Mouse (Mus musculus): ENCODE results near the gene Iqcj. TPM values are rescaled to one million over a fixed set of nuclear protein-coding genes. Genes with fewer than 3 reads are reported as not detected.

Gene Iqcj
- polyA plus RNA-seq, 1 experiment from 2014 or later: 0.41 TPM

DNA sequence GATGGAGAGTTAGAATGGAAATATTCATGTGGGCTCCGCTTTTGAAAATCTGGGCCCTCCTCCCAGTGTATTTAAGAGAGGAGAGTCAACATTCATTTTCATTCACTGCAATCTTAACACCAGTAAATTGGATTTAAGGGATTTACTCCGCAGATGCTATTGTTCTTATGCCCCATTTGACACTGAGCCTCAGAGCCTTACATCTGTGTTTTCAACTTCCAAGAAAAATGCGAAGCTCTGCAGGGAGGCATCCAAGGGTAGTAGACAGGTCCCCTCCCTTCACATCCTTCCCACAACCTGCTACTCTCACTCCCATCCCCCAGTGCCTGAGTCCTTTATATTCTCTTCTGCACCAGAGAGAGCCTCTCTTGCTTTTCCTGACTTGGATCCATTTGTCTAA, 68.1 kb downstream of the Iqcj start:
- H3K9ac ChIP-seq: no peak overlapping the region
- H3K4me2 ChIP-seq: no peak overlapping the region
- H3K4me1 ChIP-seq: peaks cover 15% of the 10 kb centered on the region
- H3K27ac ChIP-seq: peak overlapping the region; percentile 1; the same call in 1 of the 2 replicates
- H3K36me3 ChIP-seq (ENCODE audit: poor library complexity, severe bottlenecking): no peaks in the 10 kb centered on the region
- 0 out of 2 replicates have a peak, but pooled peaks cover 4% of the 10 kb centered on the region for H3K27me3 ChIP-seq
- no peak overlapping the region for H3K4me3 ChIP-seq
- H3K9me3 ChIP-seq (replicated peaks): no peaks in the 10 kb centered on the region
- 4% methylated on average over 3 of the region's 3 CpGs for WGBS
- peak; percentile 70 for ATAC-seq

- no peak overlapping the region for H3K27ac ChIP-seq
- H3K27me3 ChIP-seq: 0 out of 2 replicates have a peak, but pooled peaks cover 4% of the 10 kb centered on the region
- H3K9ac ChIP-seq: no peak overlapping the region
- no peak for ATAC-seq
- H3K36me3 ChIP-seq (ENCODE audit: poor library complexity, severe bottlenecking): no peaks in the 10 kb centered on the region
- H3K4me3 ChIP-seq: no peak overlapping the region
- peaks cover 15% of the 10 kb centered on the region for H3K4me1 ChIP-seq
- no peak overlapping the region for H3K4me2 ChIP-seq
- no peaks in the 10 kb centered on the region for H3K9me3 ChIP-seq (replicated peaks)
Observed at GRCm38 (mm10) chr3:67960727-67961126, 68.7 kb downstream of the Iqcj start.

DNA sequence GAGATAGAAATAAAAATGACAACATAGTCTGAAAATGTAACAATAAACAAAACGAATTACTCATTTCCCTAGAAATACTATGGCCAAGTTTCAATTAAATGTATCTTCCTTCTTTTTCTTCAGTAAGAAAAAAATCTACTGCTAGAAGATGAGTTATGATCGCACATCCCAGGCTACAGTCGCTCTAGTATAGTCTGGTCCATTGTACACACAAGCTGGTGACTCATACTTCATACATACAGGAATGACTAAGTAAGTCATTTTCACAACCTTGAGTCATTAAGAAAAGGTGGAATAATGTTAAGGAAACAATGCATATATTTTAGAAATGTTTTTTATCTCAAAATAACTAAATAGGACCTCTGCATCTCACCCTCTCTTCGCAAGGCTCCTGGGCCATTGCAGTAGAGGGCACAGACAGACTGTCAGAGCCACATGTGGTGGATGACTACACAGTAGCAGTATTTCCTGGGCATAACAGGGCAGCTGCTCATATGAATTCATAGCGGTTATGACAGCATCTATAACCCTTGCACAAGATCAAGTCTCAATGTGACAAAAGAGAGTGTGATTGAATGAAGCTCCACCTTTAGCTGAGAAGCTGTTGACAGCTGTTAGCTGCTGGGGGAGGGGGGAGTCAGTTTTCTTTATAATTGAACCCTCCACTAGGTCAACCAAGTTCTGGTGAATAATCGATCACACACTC, 70.1 kb downstream of the Iqcj start:
- Histone ChIP-seq H3K36me3 (ENCODE audit: poor library complexity, severe bottlenecking) (no peaks in the 10 kb centered on the region), H3K4me3 (no peak overlapping the region), H3K4me2 (no peak overlapping the region), H3K27me3 (0 out of 2 replicates have a peak, but pooled peaks cover 4% of the 10 kb centered on the region), H3K9me3 (replicated peaks) (no peaks in the 10 kb centered on the region), H3K27ac (no peak overlapping the region), H3K9ac (no peak overlapping the region), H3K4me1 (peaks cover 15% of the 10 kb centered on the region)
- WGBS: 93% methylated on average over 6 of the region's 6 CpGs
- no peak for ATAC-seq

DNA sequence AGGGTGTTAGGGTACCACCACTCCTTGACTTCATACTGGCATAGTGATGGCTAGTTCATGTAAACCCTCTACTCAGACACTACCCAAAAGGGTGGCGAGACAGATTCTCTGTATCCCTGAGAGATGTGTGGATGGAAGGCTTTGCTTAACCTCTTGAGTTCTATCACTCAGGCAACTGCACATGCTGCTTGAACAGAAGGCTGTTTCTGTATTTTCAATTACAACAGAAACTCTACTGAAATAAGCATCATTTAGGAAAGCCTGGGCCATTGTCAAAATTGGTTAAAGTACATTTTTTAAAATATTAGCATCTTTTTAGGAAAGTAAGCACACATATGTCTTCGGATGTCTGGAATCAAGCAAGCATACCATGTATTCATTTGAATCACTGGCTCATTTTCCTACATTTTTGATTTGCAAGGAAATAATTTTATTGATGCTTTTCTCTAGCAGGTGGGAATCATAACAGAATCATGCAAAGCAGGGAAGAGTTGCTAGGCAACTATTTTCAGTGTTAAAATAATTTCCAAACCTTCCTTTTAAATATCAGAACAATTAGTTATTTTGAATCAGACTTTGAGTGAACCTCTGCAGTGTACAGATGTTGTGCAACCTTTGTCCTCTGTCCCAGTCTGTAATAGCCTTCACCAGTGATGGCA, 82.4 kb downstream of the Iqcj start:
- Histone ChIP-seq H3K27me3 (no peaks in the 10 kb centered on the region), H3K9me3 (replicated peaks) (peaks cover 4% of the 10 kb centered on the region; the same call in 1 of the 2 replicates), H3K9ac (no peak overlapping the region), H3K27ac (no peak overlapping the region), H3K4me2 (no peak overlapping the region), H3K4me3 (no peak overlapping the region), H3K36me3 (ENCODE audit: poor library complexity, severe bottlenecking) (no peaks in the 10 kb centered on the region), H3K4me1 (no peaks in the 10 kb centered on the region)
- WGBS: 92% methylated on average over 2 of the region's 2 CpGs
- no peak for ATAC-seq

DNA sequence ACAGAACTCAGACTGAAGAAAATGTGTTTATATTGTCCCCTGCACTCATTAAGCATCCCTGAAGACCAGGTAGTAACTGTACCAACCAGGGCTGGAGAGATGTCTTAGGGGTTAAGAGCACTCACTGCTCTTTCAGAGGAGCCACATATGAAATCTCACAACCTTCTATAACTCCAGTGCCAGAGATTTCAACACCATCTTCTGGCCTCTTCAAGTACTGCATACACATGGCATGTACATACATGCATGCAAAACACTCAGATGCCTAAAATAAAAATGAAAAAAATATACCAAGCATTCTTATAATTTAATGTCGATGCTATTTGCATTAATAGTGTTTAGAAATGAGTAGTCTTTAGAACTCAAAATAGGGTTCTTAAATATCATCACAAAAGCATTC, 88.0 kb downstream of the Iqcj start:
- ATAC-seq: no peak
- no peak overlapping the region for H3K27ac ChIP-seq

DNA sequence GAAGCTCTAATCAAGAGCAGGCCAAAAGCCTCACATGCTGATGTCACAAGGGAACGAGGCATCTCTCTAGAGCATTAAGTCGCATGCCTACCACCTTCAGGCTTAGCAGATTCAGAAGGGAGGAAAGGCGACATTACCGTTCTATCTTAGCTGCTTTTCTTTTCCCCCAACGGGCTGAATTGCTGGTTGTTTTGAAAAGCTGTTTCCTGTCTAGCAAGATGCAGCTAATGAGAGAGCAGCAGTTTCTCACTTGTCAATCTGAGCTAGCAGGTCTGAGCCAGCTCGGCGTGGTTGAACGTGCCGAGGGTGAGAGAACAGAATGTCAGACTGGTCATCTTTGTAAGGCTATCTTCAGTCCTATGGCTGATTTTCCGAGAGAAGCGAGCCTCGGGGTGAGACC, 91.3 kb downstream of the Iqcj start:
- H3K4me3 ChIP-seq: no peak overlapping the region
- H3K27me3 ChIP-seq: no peaks in the 10 kb centered on the region
- ATAC-seq: peak; percentile 80
- H3K9me3 ChIP-seq (replicated peaks): no peaks in the 10 kb centered on the region
- no peak overlapping the region for H3K9ac ChIP-seq
- peaks cover 8% of the 10 kb centered on the region; the same call in 1 of the 2 replicates for H3K4me1 ChIP-seq
- WGBS: 37% methylated on average over 12 of the region's 12 CpGs
- peak overlapping the region; percentile 51 for H3K27ac ChIP-seq
- no peaks in the 10 kb centered on the region for H3K36me3 ChIP-seq (ENCODE audit: poor library complexity, severe bottlenecking)
- 0 out of 2 replicates have a peak overlapping the region, but pooled peaks have one; percentile 16 for H3K4me2 ChIP-seq

More for the DNA sequence above, 88.0 kb downstream of the Iqcj start:
- Histone ChIP-seq H3K9ac (no peak overlapping the region), H3K4me3 (no peak overlapping the region), H3K4me2 (no peak overlapping the region), H3K4me1 (peaks cover 8% of the 10 kb centered on the region; the same call in 1 of the 2 replicates), H3K27me3 (no peaks in the 10 kb centered on the region), H3K36me3 (ENCODE audit: poor library complexity, severe bottlenecking) (no peaks in the 10 kb centered on the region), H3K9me3 (replicated peaks) (no peaks in the 10 kb centered on the region)
- 80% methylated on average over 1 of the region's 1 CpGs for WGBS

- Histone ChIP-seq H3K9me3 (replicated peaks) (no peaks in the 10 kb centered on the region), H3K36me3 (ENCODE audit: poor library complexity, severe bottlenecking) (no peaks in the 10 kb centered on the region), H3K27me3 (no peaks in the 10 kb centered on the region), H3K4me1 (no peaks in the 10 kb centered on the region), H3K4me3 (no peak overlapping the region), H3K4me2 (no peak overlapping the region), H3K9ac (no peak overlapping the region), H3K27ac (no peak overlapping the region)
- ATAC-seq: peak; percentile 81
- 66% methylated on average over 4 of the region's 4 CpGs for WGBS
Observed at GRCm38 (mm10) chr3:68002415-68002814, 110.4 kb downstream of the Iqcj start.

DNA sequence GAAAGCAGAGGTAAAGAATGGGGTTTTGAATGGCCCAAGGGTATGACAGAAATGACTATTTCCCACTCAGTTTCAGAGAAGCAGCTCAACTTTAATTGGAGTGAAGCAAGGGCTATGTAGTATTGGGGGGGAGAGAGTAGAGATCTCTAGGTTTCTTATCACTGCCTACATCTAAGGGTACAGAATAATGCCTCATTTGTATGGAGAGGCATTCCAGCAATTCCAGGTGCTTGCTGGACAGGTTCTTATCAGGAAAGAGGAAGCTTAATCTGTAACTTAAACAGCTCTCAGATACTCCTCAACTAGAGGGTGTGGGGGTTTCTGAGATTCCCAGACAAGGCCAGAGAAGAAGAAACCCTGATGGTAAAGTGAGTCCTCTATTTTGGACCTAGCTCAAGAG, 120.3 kb downstream of the Iqcj start:
- no peaks in the 10 kb centered on the region for H3K27me3 ChIP-seq
- no peak for ATAC-seq
- H3K9me3 ChIP-seq (replicated peaks): no peaks in the 10 kb centered on the region
- H3K36me3 ChIP-seq (ENCODE audit: poor library complexity, severe bottlenecking): no peaks in the 10 kb centered on the region
- H3K4me2 ChIP-seq: no peak overlapping the region
- H3K27ac ChIP-seq: no peak overlapping the region
- no peak overlapping the region for H3K4me3 ChIP-seq
- peaks cover 13% of the 10 kb centered on the region for H3K4me1 ChIP-seq
- H3K9ac ChIP-seq: no peak overlapping the region

DNA sequence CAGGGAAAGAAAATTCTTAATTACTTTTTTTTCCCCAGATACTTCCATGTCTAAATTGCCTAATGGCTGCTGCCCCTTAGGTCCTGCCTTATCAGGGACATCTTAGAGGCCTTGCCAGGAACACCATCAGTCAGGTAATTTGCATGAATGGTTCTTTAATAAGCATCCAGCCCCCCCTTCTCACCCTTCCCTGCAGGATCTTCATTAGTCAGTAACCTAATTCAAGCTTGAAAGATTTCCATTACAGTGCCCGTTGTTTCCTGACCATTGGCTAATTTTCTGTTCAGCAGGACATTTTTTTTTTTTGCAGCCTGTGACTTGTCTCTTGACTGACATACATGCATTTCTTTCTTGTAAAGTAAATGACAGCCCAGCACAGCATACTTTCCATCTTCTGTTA, 123.8 kb downstream of the Iqcj start:
- Histone ChIP-seq H3K4me2 (no peak overlapping the region), H3K27me3 (no peaks in the 10 kb centered on the region), H3K9ac (no peak overlapping the region), H3K4me1 (peaks cover 13% of the 10 kb centered on the region), H3K27ac (no peak overlapping the region), H3K9me3 (replicated peaks) (no peaks in the 10 kb centered on the region), H3K4me3 (no peak overlapping the region), H3K36me3 (ENCODE audit: poor library complexity, severe bottlenecking) (no peaks in the 10 kb centered on the region)
- 17% methylated on average over 1 of the region's 1 CpGs for WGBS
- ATAC-seq: no peak

DNA sequence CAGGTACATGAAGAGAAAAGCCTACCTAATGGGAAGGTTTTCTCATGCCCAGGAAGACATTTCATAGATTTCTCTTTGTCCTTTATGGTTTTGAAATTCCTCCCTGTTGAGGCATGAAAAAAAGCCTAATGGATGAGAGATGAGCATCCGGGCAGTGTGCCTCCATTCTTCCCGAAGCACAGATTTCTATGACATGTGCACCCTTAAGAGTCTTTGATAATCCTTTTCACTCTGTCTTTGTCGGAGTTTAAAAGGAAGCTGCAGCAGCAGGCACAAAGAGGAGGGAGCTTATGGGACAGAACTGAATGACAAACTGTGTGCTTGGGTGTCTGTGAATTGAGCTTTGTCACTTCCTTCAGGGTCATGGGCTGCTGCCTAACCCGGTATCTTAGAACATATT, 127.4 kb downstream of the Iqcj start:
- Histone ChIP-seq H3K9ac (no peak overlapping the region), H3K27ac (no peak overlapping the region), H3K4me2 (no peak overlapping the region), H3K4me1 (peaks cover 13% of the 10 kb centered on the region), H3K4me3 (no peak overlapping the region), H3K36me3 (ENCODE audit: poor library complexity, severe bottlenecking) (no peaks in the 10 kb centered on the region), H3K27me3 (no peaks in the 10 kb centered on the region), H3K9me3 (replicated peaks) (no peaks in the 10 kb centered on the region)
- 0 out of 2 replicates have a peak, but pooled peaks have one; percentile 38 for ATAC-seq
- 31% methylated on average over 4 of the region's 4 CpGs for WGBS

DNA sequence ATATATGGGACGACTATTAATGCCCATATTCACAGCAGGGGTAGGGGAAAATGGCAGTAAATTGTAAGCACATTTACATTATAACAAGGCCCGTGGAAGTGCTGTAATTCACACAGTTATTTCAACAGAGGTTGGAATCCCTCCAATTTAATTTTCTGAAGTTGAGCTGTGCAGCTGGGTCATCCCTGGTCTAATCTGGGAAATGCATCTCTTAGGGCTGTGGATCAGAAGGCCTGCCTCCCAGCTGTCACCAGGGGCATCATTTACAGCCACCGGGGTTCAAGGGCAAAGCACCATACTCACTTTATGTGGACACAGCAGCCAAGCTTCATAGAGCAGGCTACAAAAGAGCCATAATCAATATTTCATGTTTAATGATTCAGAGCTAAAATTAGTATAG, 144.1 kb downstream of the Iqcj start:
- WGBS: 41% methylated on average over 3 of the region's 3 CpGs
- Histone ChIP-seq H3K9me3 (replicated peaks) (no peaks in the 10 kb centered on the region), H3K27ac (no peak overlapping the region), H3K4me3 (no peak overlapping the region), H3K4me2 (no peak overlapping the region), H3K27me3 (no peaks in the 10 kb centered on the region), H3K36me3 (ENCODE audit: poor library complexity, severe bottlenecking) (no peaks in the 10 kb centered on the region), H3K4me1 (0 out of 2 replicates have a peak, but pooled peaks cover 9% of the 10 kb centered on the region), H3K9ac (no peak overlapping the region)
- no peak for ATAC-seq

- H3K9me3 ChIP-seq (replicated peaks): no peaks in the 10 kb centered on the region
- no peak overlapping the region for H3K4me3 ChIP-seq
- no peak overlapping the region for H3K4me2 ChIP-seq
- H3K27me3 ChIP-seq: 0 out of 2 replicates have a peak, but pooled peaks cover 3% of the 10 kb centered on the region
- H3K4me1 ChIP-seq: 0 out of 2 replicates have a peak, but pooled peaks cover 7% of the 10 kb centered on the region
- H3K36me3 ChIP-seq (ENCODE audit: poor library complexity, severe bottlenecking): no peaks in the 10 kb centered on the region
- ATAC-seq: no peak
- 92% methylated on average over 2 of the region's 2 CpGs for WGBS
- H3K27ac ChIP-seq: no peak overlapping the region
- no peak overlapping the region for H3K9ac ChIP-seq
Observed at GRCm38 (mm10) chr3:68042951-68043350, 150.9 kb downstream of the Iqcj start.
